In the genomic region with DNA sequence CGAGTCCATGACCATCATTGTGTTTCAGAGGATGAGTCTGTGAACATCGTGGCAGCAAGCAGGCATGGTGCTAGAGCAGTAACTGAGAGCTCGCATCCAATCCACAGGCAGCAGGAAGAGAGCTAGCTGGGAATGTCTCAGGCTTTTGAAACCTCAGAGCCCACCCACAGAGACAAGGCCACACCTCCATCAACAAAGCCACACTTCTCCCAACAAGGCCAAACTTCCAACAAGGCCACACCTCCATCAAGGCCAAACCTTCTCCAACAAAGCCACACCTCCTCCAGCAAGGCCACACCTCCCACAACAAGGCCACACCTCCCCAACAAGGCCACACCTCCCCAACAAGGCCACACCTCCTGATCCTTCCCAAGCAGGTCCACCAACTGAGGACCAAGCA, we compare ENCODE assay signal across 22 mouse cellular contexts. TPM values are rescaled to one million over a fixed set of nuclear protein-coding genes. Genes with fewer than 3 reads are reported as not detected.
A peak's percentile ranks its signal among the peaks of the same experiment; 100 is the strongest.
DNase-seq lines count a peak whose midpoint lies in the region; ATAC-seq lines count a peak whose summit lies in the region.
"Had no signal": no experiment of that assay in that cellular context is flagged by ENCODE, and none has a peak within 500 bp of the region (broad histone marks: within the 10 kb centered on the region; RNA-seq: fewer than 3 reads in every experiment).

No protein-coding gene starts in this region.

- peak overlapping the region; percentile 50; the same call in 1 of the 2 replicates for H3K27ac ChIP-seq in hindbrain, embryonic 10.5 days
- no peak overlapping the region for H3K27ac ChIP-seq in hindbrain, embryonic 13.5 days
- peak overlapping the region; percentile 70; the same call in 1 of the 2 replicates for H3K27ac ChIP-seq in neural tube, embryonic 11.5 days (ENCODE audit: low read depth, low read length)
- H3K27ac ChIP-seq: embryonic facial prominence, embryonic 10.5 days; embryonic facial prominence, embryonic 12.5 days; forebrain, embryonic 13.5 days; forebrain, embryonic 15.5 days had no signal

- ATAC-seq in hindbrain, embryonic 13.5 days (ENCODE audit: low FRiP score), result no peak
- ATAC-seq in neural tube, embryonic 11.5 days (ENCODE audit: insufficient read depth, low FRiP score, low TSS enrichment), result no peak
- ATAC-seq: CD4-positive, CD25-positive, alpha-beta regulatory T cell, adult 4 months; forebrain, embryonic 13.5 days; forebrain, embryonic 15.5 days; forebrain, postnatal 0 days had no signal

- no peaks in the 10 kb centered on the region for H3K36me3 ChIP-seq in hindbrain, embryonic 10.5 days
- no peaks in the 10 kb centered on the region for H3K36me3 ChIP-seq in hindbrain, embryonic 13.5 days
- no peaks in the 10 kb centered on the region for H3K36me3 ChIP-seq in neural tube, embryonic 11.5 days (ENCODE audit: control insufficient read depth, insufficient read depth, low read length)
- H3K36me3 ChIP-seq: embryonic facial prominence, embryonic 10.5 days; embryonic facial prominence, embryonic 12.5 days; forebrain, embryonic 15.5 days had no signal

- DNase-seq in hindbrain, embryonic 10.5 days (ENCODE audit: low spot score), result no peak
- no peak for DNase-seq in neural tube, embryonic 11.5 days (ENCODE audit: low spot score)
- no peak for DNase-seq in neural tube, embryonic 10.5 days (ENCODE audit: extremely low spot score, low spot score)
- DNase-seq in ZHBTc4 (ENCODE audit: low read depth, low spot score), result peak; percentile 87
- no peak for DNase-seq in lung, postnatal 10 days
- DNase-seq: adrenal gland, adult 2 months; adrenal gland, postnatal 10 days; adrenal gland, postnatal 25 days; B cell, adult 2 months; cerebellum, adult 11 months; cerebellum, adult 18-20 months; cerebellum, adult 8-10 months; cerebellum, adult 9-11 months; cerebellum, postnatal 14 days; cerebellum, postnatal 36 days; forebrain, postnatal 0 days had no signal

- H3K4me3 ChIP-seq in hindbrain, embryonic 10.5 days, result no peak overlapping the region
- no peak overlapping the region for H3K4me3 ChIP-seq in hindbrain, embryonic 13.5 days
- H3K4me3 ChIP-seq in neural tube, embryonic 11.5 days (ENCODE audit: low read depth, low read length), result no peak overlapping the region
- H3K4me3 ChIP-seq: embryonic facial prominence, embryonic 10.5 days; embryonic facial prominence, embryonic 12.5 days; forebrain, embryonic 13.5 days; forebrain, embryonic 15.5 days had no signal

- H3K9me3 ChIP-seq in hindbrain, embryonic 10.5 days, result peaks cover 10% of the 10 kb centered on the region; the same call in 1 of the 2 replicates
- H3K9me3 ChIP-seq in hindbrain, embryonic 13.5 days, result no peaks in the 10 kb centered on the region
- no peaks in the 10 kb centered on the region for H3K9me3 ChIP-seq in neural tube, embryonic 11.5 days (ENCODE audit: control insufficient read depth, low read length)
- H3K9me3 ChIP-seq: embryonic facial prominence, embryonic 12.5 days; forebrain, embryonic 13.5 days; forebrain, embryonic 15.5 days had no signal

- no peaks in the 10 kb centered on the region for H3K27me3 ChIP-seq in hindbrain, embryonic 10.5 days (ENCODE audit: insufficient read depth, poor library complexity, severe bottlenecking)
- no peaks in the 10 kb centered on the region; the same call in 1 of the 2 replicates for H3K27me3 ChIP-seq in hindbrain, embryonic 13.5 days
- H3K27me3 ChIP-seq in neural tube, embryonic 11.5 days (ENCODE audit: control insufficient read depth, insufficient read depth, low read length), result no peaks in the 10 kb centered on the region
- H3K27me3 ChIP-seq: embryonic facial prominence, embryonic 12.5 days; forebrain, embryonic 13.5 days; forebrain, embryonic 15.5 days had no signal

- no peak overlapping the region for H3K4me2 ChIP-seq in hindbrain, embryonic 13.5 days
- H3K4me2 ChIP-seq in neural tube, embryonic 11.5 days (ENCODE audit: low read depth), result no peak overlapping the region
- H3K4me2 ChIP-seq: embryonic facial prominence, embryonic 12.5 days; forebrain, embryonic 13.5 days; forebrain, embryonic 15.5 days had no signal

- no peak overlapping the region for H3K9ac ChIP-seq in hindbrain, embryonic 13.5 days
- no peak overlapping the region for H3K9ac ChIP-seq in neural tube, embryonic 11.5 days (ENCODE audit: low read length)
- H3K9ac ChIP-seq: embryonic facial prominence, embryonic 12.5 days; forebrain, embryonic 13.5 days; forebrain, embryonic 15.5 days; forebrain, postnatal 0 days had no signal

- peaks cover 62% of the 10 kb centered on the region for H3K4me1 ChIP-seq in hindbrain, embryonic 10.5 days (replicated peaks)
- H3K4me1 ChIP-seq in hindbrain, embryonic 13.5 days (replicated peaks), result peaks cover 33% of the 10 kb centered on the region
- peaks cover 21% of the 10 kb centered on the region for H3K4me1 ChIP-seq in neural tube, embryonic 11.5 days (ENCODE audit: control insufficient read depth, insufficient read depth, low read length)

- 66% methylated on average over 3 of the region's 3 CpGs for WGBS in hindbrain, embryonic 10.5 days
- 74% methylated on average over 3 of the region's 3 CpGs for WGBS in hindbrain, embryonic 13.5 days
- WGBS in neural tube, embryonic 11.5 days, result 64% methylated on average over 3 of the region's 3 CpGs

RNA-seq across cellular contexts. Expression of gene Wscd2, which starts 40.8 kb away (rescaled TPM):
- polyA plus RNA-seq in hindbrain, embryonic 10.5 days (2016; fragmentation: Nextera tagmentation; extraction: Ambion mirVana), result 13.1 and 14.5 TPM in 2 replicates
- 9.8 and 10.4 TPM in 2 replicates for polyA plus RNA-seq in hindbrain, embryonic 13.5 days (2015; fragmentation: Nextera tagmentation; extraction: Ambion mirVana)
- polyA plus RNA-seq in neural tube, embryonic 11.5 days (2014; fragmentation: Nextera tagmentation; extraction: Ambion mirVana), result 10.2 and 11.3 TPM in 2 replicates
